Mouse (Mus musculus) lung, postnatal 14 days (tissue): Measurements from ENCODE around the gene Scarf1.

Experiments
- DNase-seq: peaks from one replicate; pipeline ENCODE4 v3.0.0; 2021

The Scarf1 gene

DNA sequence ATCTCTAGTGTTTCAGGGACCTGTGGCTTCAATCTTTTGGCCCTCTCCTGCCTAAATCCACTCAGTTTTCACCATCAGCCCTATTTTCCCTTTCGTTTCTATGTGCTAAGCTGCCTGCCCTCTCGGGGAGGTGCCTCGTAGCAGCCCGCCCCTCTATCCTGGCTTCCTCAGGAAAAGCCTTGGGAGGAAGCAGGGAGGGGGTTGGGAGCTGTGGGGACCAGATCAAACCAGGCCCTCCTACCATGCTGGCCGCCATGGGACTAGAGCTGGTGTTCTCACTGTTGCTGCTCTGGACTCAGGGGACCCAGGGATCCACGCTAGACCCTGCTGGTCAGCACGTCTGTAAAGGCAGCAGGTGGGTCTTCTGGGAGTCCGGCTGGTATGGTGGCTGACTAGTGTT, at the start of gene Scarf1:
Gene Scarf1 (plus strand): TSS at position 205 of the 400 bp plus-strand sequence.
- peak; percentile 71 for DNase-seq

DNA sequence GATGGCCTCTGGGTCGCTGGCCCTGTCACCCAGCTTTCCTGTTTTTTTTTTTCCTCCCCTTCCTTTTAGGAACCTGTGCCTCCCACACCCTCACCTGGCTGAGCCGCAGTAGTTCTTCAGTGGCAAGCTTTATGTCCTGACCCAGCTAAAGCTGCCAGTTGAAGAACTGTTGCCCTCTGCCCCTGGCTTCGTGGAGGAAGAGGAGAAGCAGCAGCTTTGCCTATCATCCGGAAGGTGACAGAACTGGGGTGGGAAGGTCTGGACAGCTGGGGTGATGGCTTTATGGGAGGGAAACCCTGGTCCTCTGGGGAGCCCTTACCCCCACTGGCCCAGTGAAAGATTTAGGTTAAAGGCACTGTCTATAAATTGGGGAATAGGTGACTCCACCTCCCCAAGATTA, 49.7 kb upstream of the Scarf1 start:
- no peak for DNase-seq

DNA sequence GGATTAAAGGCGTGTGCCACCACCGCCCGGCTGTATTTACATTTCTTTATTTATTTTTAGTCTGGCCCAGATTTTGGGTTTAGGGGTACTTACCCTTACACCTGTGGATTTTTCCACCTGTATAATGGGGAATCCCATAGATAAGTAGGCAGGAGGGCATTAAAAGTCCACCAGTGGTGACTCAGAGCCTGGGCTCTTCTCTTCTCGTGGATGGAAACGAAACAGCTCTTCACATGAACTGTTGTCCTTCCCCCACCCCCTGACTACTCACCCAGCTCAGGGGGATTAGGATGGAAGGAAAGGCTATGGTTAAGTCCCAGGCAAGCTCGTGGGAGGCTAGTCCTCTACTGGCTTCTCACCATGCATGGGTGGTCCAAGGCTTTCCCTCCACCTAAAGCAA, 48.9 kb upstream of the Scarf1 start:
- DNase-seq, result no peak

DNA sequence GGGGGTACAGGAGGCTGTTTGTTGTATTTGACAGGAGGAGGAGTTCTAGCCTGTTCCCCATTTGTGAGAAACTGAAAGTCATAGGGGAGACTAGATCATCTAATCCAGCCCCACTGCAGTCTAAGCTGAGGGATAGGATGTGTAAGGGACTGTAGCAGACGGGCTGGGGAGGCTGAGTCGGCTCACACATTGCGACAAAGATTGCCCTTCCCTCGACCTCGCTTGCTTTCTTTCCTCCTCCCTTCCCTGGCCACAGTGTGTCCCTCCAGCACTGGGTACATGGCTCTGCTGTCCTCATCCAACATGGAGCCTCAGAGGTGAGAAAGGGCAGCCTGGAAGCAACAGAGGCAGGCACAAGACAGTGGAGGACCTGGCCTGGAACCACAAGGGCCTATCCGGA, 48.3 kb upstream of the Scarf1 start:
- no peak for DNase-seq

DNA sequence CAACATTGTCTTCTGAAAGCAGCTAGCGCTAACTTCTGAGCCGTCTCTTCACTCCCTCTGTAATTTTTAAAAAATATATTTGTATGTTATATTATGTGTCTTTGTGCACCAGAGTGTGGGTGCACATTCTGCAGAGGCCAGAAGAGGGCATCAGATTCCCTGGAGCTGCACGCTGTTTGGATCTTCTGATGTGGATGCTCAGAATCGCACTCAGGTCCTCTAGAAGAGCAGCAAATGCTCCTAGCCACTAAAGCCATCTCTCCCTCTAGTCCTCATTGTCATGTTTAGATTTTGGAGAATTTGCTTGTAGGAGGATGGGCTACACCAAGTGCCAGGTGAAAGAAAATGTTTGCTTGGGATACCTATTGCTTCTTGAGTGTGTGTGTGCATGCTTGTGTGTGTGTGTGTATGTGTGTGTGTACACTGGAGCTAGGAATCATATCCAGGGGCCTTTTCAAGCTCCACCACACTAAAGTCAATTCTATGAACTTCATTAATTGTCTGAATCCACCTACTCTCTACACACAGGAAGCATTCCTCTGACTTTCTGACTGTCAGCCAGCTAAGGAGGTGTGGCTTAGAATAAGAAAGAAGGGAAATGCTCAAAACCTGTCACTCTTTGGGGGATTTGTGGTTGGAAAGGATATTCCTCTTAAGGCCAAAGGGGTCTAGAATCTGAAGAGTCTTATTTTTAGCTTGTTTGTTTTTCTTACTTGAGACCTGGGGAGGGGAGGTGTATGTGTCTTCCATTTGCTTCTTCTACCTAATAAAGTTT, 46.4 kb upstream of the Scarf1 start:
- no peak for DNase-seq

DNA sequence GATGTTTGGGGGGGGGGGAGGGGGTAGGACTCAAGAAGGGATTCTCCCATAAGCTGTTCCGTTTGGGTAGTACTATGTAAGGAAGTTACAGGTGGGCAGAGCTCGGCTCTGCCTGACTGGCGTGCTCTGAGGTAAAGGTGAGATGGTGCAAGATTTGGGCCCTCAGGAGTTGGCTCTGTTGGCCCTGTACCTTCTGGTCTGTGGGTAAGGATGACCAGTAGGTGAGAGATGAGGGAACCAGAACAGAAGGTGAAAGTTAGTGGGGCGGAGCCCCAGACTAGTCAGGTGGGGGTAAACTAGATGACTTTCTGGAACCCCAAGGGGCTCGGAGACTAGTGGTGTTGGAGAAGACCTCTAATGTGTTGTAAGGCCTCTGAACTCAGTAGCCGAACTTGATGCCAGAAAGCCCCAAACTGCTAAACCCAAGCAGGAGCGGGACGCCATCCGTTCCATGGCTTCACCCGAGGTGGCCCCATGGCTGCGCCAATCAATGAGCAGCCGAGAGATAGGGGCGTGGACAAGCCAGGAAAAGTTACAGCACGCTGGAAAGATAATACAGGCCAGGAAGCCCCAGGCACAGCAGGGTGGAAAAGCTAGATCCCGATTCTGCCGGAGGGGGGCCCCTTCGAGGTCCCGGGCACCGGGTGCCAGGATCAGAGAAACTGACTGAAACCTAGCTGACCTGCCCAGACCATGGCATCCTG, 45.7 kb upstream of the Scarf1 start:
- peak; percentile 58 for DNase-seq

DNA sequence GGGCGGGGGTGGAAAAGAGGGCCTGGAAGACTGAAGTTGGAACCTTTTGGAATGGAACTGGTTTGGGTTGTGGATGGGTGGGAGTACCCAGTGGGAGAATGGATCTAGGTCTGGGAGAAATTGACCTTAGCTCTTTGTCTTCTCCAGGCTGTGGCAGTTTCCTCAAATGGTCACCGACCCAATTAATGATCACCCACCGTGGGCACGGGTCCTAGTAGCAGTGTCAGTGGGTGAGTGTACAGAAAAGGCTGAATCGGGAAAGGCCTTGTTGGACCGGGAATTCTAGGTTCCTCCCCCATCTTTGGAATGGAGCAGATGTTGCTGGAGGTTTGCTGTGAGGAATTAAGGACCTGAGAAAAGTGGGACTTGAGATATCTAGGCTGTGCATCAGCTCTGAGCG, 44.9 kb upstream of the Scarf1 start:
- no peak for DNase-seq

DNA sequence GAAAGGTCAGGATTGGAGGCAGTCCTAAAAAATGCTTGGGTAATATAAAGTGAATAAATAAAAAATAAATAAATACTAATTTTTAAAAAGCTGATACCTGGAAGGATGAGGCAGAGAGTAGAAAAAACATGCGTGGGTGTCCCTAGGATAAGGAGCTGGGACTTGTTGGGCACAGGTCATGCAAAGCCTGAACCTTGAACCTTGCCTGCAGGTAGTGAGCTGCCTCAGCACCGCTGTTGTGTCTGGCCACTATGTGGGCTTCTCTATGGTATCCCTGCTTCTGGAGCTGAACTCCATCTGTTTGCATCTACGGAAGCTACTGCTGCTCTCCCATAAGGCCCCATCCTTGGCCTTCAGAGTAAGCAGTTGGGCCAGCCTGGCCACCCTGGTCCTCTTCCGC, 44.1 kb upstream of the Scarf1 start:
- DNase-seq, result no peak

DNA sequence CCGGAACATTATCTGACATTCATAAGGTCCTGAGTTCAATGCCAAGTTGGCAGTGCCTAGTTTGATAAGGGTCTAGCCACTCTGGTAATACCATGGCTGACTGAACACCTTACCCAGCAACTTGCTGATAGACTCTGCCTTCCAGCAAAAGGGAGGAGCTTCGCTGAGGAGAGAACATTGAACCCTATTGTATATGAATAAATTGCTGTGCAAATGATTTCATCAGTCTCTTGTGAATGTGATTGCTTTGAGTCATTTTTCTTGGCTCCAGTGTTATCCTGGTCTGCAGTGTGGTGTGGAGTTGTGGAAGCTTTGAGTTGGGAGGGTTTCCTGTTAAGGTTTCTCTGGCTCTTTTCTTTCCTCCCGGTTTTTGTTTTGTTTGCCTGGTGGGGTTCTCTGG, 42.7 kb upstream of the Scarf1 start:
- no peak for DNase-seq

DNA sequence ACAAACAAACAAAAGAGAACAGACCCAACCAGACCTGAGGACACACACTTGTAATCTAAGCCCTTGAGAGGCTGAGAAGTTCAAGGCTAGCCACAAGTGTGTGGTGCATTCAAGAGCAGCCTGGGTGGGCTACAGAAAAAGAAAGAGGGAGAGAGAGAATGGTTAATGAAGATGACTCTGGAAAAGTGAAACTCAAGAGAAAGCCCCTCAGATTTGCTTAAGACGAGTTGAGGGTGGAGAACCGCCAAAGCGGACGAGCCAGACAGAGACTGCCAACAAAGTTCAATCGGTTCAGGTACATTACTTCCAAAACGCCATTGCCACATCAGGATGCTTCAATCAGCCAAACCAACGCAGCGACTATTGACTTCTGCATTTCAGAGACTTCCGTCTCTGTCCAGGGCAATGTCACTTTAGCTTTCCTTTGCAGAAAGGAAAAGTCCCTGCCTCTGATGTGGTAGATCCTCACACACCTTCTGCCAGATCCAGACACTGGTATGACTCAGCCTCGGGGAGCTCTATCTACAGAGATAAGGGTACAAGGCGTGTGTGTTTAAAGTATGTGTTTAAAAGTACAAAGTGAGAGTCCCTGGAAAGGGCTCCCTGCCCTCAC, 40.8 kb upstream of the Scarf1 start:
- no peak for DNase-seq

DNA sequence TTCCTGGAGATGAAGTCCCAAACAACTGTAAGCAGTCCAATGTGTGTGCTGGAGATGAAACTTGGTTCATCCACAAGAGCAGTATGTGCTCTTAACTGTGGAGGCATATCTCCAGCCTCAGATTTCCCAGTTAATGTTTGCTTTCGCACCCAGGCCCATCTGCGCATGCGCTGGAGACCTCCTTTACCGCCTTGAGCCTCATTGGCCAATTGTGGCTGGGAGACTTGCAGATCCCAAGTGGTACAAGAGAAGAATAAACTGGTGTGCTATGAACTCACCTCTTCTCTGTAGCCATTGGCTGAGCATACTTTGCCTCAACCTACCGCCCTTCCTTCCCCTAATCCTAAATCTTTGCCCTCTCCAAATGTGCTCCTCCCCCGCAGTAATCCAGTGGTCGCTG, 40.0 kb upstream of the Scarf1 start:
- DNase-seq, result no peak

DNA sequence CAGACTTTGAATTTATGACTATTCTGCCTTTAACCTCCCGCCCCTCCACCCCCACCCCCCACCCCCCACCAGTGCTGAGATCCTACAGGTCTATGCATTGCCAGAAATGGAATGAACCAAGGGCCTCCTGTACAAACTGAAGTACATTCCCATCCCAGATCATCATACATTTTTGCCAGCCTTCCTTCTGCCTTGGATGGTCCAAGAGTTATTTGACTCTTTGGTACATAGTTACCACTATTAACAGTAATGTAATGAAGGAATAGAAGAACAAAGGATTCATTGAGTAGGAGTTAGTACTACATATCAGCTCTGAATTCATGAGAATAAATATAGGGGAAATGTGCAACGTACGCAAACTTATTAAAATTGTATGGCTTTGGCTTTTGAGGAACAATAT, 27.1 kb upstream of the Scarf1 start:
- DNase-seq, result no peak

DNA sequence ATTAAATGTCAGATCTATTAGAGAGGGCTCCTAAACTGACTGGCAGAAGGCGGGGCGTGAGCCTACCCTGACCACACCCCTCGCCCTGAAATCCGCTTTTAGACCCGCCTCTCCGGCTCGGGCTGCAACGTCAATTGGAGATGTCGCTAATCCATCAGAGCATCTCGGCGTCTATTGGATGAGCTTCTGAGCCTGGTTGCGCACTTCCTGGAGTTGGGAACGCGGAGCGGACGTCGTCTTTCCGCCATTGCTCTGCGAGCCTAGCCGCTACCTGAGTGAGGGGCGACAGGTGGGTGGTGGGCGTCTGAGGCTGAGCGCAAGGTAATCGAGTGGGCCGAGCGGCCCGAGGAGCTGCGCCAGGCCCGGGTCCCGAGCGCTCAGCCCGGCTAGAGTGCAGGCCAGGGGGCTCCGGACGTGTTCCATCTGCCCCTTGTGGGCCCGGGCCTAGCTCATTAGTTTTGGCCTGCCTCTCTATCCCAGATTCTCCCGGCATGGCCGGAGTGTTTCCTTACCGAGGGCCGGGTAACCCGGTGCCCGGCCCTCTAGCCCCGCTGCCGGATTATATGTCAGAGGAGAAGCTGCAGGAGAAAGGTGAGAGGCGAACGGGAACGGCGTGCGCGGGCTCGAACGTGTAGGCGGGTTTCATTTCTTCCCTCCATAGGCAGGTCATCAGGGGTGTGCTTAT, 26.6 kb upstream of the Scarf1 start, which contains the start of gene Prpf8:
Gene Prpf8 (plus strand): TSS at position 216 of the 685 bp plus-strand sequence.
- peak; percentile 96 for DNase-seq

DNA sequence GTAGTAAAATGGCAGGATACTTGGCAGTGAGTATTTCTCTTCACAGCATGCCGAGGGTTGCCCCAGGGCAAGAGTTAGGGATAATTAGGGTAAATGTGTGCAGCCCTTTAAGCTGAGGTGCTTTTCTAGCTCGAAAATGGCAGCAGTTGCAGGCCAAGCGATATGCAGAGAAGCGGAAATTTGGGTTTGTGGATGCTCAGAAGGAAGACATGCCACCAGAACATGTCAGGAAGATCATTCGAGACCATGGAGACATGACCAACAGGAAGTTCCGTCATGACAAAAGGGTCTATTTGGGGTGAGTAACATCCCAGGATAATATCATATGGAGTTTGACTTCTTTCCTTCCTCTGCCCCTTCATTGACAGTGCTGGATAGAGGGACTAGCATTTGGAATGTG, 25.8 kb upstream of the Scarf1 start:
- DNase-seq, result no peak

DNA sequence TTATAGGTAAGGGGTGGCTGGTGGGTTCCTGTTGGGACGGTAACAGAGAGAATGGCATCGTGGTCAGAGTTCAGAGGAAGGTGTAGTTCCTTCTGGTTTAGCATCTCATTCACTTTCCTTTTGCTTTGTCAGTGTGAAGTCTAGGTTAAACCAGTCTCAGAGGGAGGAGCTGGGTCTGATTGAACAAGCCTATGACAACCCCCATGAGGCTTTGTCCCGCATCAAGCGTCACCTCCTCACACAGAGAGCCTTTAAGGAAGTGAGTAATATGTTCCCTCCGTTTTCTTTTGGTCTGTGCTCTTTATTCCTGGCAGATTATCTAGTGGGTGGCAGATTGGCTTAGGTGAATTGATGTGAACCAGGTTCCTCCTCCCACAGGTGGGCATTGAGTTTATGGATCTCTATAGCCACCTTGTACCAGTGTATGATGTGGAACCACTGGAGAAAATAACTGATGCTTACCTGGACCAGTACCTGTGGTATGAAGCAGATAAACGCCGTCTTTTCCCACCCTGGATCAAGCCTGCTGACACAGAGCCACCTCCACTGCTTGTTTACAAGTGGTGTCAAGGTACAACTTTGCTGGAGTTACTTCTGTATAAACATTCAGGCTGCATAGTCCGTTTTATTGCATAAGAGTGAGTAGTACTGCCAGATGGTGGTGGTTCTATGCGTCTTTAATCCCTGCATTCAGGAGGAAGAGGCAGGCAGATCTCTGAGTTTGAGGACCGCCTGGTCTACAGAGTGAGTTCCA, 18.9 kb upstream of the Scarf1 start:
- no peak for DNase-seq

DNA sequence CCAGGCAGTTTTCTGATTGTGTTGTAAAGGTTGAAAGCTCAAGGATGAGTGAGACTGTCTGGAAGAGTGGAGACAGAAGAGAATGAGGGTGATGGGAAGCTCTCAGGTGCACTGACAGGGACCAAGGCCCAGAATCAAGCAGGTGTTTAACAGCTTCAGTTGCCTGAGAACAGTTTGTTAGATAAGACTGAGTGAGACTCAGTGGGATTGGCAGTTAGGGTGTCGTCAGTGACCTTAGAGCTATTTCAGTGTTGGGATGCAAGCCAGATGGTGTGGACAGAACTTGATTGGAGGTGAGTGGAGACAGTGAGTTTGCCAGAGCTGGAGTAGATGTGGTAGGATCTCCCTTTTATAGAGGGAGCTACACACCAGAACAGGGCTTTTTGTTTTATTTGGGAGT, 15.2 kb upstream of the Scarf1 start:
- no peak for DNase-seq

DNA sequence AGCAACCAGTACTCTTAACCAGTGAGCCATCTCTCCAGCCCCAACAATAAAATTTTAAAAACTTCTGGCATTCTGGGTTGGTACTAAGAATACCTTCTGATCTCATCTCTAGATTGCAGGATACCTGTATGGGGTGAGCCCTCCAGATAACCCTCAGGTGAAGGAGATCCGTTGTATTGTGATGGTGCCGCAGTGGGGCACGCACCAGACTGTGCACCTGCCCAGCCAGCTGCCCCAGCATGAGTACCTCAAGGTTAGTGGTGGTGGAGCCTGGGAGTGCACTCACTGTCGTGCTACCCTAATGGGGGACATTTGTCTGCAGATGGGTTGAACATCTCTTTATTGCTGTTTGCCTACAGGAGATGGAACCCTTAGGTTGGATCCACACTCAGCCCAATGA, 5.2 kb upstream of the Scarf1 start:
- no peak for DNase-seq

DNA sequence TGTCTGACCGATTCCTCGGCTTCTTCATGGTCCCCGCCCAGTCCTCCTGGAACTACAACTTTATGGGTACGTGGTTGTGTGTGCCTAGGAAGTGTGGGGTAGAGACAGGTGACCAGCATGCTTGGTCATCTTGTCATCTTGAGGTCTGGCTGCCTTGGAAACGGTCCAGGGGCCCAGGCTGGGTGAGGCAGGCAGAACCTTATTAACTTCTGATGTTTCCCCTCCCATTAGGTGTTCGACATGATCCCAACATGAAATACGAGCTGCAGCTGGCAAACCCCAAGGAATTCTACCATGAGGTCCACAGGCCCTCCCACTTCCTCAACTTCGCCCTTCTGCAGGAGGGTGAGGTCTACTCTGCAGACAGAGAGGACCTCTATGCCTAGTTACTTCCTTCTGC, 4.4 kb upstream of the Scarf1 start:
- DNase-seq, result no peak

DNA sequence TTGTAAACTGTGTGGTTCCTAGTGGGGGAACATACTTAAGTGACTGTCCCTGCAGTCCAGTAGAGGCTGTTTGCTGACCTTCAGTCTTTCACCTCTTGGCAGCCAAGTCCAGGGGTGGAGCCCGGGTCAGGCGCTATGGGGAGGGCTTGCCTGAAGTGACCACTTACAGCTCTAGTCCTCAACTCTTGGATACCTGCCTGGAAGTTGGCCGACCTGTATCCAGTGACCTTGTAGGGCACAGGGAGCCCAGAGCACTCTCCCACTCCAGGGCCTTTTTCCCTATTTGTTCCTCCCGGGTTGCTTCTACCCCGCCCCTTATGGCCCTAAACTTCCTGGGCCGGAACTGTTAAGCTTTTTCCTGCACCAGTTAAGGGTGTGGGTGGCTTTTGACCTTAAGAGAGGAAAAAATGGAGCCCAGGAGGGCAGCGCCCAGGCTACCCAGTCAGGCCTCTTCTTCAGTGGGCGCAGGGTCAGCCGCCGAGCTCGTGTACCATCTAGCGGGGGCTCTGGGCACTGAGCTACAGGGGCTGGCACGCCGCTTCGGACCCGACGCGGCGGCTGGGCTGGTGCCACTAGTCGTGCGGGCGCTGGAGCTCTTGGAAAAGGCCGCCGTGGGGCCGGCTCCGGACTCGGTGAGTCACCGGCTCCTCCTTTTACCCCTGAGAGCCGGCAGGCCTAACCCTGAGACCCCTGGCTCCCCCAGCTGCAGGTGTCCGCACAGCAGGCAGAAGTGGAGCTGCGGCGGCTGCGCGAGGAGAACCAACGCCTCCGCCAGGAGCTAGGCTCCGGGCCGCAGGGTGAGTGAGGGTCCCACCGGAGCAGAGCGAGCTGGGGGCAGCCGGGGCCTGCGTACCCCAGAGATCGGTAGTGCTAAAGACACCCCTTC, 3.4 kb upstream of the Scarf1 start, which contains the start of gene Rilp:
Gene Rilp (plus strand): TSS at position 354 of the 886 bp plus-strand sequence.
- peak; percentile 82 for DNase-seq

DNA sequence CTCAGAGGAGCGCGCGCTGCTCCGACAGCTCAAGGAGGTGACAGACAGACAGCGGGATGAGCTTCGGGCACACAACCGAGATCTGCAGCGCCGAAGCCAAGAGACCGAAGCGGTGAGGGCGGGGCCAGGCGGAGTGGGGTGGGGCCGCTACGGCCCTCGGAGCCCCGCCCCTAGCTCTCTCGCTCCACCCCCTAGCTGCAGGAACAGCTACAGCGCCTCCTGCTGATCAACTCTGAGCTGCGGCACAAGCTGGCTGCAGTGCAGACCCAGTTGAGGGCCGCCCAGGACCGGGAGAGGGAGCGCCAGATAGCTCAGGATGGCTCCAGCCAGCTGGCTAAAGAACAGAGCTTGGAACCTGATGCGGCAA, 2.7 kb upstream of the Scarf1 start:
- peak; percentile 96 for DNase-seq

DNA sequence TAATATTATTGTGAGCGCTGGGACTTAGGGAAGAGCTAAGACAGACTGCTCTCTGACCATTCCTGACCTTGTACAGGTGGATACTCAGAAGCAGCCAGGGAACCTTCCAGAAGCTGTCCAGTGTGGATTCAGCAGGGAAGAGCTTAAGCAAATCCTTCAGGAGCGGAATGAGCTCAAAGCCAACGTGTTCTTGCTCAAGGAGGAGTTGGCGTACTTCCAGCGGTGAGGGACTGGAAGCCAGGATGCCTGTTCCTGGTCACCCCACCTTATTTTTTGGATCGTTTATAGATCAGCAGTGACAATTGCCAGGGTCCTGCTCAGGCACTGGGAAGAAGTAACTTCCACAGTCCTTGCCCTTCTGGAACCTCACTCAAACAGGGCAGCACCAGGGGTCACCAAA, 2.1 kb upstream of the Scarf1 start:
- DNase-seq, result peak; percentile 79
